Mouse (Mus musculus) layer of hippocampus, adult 6 months (tissue): ENCODE measurements around the gene Phc2. TPM values are rescaled to one million over a fixed set of nuclear protein-coding genes. Genes with fewer than 3 reads are reported as not detected.

ENCODE experiments used
- long read RNA-seq, 2 experiments: library from polyadenylated mRNA; unstranded; transcript quantifications; one replicate each; pipeline ENCODE4 v2.0.0; 2019 to 2020
- polyA plus RNA-seq: library from polyadenylated mRNA; unstranded; fragments of <200 nt; fragmentation: Nextera tagmentation; gene quantifications from 2 replicates; pipeline ENCODE4 v1.2.3, GENCODE M21; 2021

Phc2 gene
- polyA plus RNA-seq, result 10.7 and 11.2 TPM in 2 replicates
- long read RNA-seq, experiment 1, partial matches to known transcripts, result 16 of 24 reads
- long read RNA-seq, experiment 1, other reads (novel, unspliced or antisense), result 4 of 24 reads
- long read RNA-seq, experiment 2, transcript Phc2-201 (15 exons, 3,949 nt), result major isoform, 7 of 71 reads
- long read RNA-seq, experiment 2, partial matches to known transcripts, result 26 of 71 reads
- long read RNA-seq, experiment 2, other reads (novel, unspliced or antisense), result 35 of 71 reads

DNA sequence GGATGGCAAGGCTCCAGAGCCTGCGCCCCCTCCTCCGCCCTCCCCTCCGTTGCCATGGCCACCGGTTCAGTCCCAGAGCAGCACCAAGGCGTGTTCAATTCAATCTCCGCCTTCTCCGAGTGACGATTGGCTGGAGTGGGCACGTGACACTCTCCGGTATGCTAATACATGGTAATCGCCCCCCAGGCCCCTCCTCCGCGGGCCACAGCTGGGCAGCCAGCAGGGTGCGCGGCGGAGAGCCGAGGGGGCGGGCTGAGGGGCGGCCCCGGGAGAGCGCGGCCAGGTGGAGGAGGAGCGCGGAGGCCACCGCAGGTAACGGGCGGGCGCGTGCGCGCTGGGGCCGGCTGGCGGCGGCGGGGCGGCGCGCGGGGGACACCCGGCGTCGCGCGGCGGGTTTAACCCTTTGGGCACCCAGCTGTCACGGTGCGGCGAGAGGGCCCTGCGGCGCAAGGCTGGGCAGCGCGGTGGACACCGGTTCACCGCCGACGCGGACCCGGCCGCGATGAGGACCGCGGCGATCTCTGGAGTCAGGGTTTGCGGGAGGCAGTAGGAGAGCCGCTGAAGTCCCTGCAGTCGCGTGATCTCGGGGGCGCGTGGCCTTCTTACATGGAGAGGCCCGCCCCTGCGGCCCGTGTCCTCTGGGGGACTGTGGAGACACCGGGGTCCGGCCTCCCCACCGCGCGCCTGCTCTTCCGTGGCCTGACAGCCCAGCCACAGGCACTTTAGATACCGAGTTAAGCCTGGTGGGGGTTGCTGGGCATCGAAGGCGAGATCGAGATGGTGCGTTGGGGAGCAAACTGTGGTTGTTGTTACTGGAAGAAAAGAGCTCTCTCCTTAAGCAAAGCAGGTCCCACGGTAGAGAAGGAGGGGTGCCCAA is at the start of gene Phc2:
Gene Phc2, plus strand, starts transcription at position 198 of the 877 bp plus-strand sequence.

DNA sequence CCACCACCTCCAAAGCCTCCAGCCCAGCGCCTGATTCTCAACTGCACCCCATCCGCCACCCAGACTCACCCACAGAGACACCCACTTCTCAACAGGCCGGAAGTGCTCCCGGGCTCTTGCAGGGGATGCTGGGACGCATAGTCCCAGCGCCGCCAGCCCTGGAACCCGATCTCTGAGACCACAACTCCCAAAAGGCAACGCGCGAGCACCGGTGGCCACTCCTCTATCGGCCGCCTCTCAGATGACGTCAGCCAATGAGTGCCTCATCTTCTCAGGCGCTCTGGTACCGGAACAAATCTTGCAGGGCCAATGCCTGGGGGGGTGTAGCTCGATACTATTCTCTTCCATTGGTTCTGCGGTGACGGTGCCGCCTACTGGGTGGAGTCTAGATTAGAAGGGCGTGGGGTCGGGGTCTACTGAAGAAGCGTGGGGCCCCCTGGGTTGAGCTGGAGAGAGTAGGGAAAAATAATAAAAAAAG is 44.5 kb upstream of the Phc2 start, which contains the start of gene Zscan20:
Gene Zscan20, minus strand, starts transcription at position 174 of the 478 bp plus-strand sequence.

DNA sequence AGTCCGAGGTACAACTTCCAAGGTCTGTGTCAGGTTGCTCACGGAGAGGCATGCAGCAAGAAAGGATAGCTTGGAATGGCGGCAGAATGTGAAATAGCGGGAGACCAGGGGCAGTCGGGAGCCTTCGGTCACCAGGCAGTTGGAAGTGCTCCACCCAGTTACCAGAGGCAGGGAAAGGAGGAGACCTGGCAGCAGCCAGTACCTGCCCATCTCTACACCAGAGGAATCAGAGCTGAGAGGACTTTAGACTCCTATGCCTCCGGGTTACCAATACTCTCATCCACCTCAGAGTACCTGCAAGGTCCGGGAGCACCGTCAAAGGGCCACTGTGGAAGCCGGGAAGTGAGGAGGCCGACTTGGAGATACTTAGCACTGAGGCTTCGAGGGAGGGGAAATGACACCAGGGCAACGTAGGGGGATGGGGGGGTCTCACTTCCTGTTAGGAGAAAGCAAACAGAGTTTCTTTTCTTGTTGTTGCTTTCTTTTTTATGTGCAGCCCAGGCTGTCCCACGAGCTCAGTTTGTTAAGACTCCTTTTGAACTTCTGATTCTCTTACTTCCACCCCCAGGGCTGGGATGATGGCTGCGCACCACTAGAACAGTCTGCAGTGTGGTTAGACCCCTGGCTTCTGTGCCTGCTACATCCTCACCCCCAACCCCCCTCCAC is 36.1 kb upstream of the Phc2 start, which contains the start of gene Tlr12:
Gene Tlr12, minus strand, starts transcription at position 374 of the 666 bp plus-strand sequence.

DNA sequence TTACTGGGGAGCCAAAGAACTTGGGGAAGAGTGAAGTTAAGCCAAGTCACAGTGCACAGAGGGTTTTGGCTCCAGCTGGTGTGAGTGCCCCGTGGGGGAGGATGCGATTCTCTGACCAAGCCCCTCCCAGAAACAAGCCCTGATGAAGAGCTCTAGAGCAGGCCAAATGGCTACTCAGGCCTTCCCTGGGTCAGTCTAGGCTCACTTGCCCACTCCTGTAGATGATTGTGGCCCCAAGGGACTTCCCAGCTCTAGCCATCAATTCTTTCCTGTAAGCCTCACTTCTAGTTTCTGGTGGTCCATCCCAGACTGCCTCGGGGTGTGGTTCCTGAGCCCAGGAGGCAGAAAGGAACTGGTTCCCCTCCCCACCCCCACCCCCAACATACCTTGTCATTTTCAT is 100.6 kb downstream of the Phc2 start, which contains the start of gene A3galt2:
Gene A3galt2, plus strand, starts transcription at position 301 of the 400 bp plus-strand sequence.

Other genes with a start within 250 kb of the Phc2 start
- gene Zscan20, start 44.6 kb upstream of the Phc2 start, polyA plus RNA-seq, result 0.84 and 0.93 TPM in 2 replicates
- gene Tlr12, start 36.1 kb upstream of the Phc2 start, polyA plus RNA-seq, result 0.48 and 0.51 TPM in 2 replicates
- not detected in 2 replicates for gene A3galt2, start 100.7 kb downstream of the Phc2 start, polyA plus RNA-seq
- gene Zfp362, start 151.3 kb downstream of the Phc2 start, polyA plus RNA-seq, result 4.8 and 6.0 TPM in 2 replicates
- 4.8 and 7.2 TPM in 2 replicates for gene Trim62, start 228.9 kb downstream of the Phc2 start, polyA plus RNA-seq